In the genomic region with DNA sequence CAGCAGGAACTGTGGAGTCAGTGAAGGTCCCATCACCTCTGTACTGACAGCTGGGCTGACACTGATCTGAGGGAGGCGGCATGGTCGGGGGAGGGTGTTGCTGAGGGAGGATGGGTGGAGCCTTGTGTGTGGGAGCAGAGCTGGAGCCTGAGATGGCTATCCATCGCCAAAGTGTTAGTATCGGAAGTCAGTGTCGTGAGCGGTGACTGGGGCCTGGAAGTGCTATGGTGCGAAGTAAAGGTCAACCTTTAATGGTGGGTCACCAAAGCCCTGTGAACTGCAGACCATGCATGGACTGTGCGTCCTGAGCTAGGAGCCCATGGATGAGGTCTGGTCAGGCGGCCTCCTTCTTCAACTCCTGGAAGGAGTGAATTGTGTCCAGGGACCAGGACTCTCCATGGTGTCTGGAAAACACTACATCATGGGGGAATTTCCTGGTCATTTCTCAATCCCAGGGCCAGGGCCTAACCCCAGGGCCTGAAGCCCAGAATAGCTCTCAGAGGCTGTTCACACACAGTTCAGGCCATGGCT, we compare ENCODE assay signal across 9 mouse cellular contexts. TPM values are rescaled to one million over a fixed set of nuclear protein-coding genes. Genes with fewer than 3 reads are reported as not detected.
DNase-seq lines count a peak whose midpoint lies in the region; ATAC-seq and TF ChIP-seq lines count a peak whose summit lies in the region.
"Had no signal": no experiment of that assay in that cellular context is flagged by ENCODE, and none has a peak within 500 bp of the region (broad histone marks: within the 10 kb centered on the region; RNA-seq: fewer than 3 reads in every experiment).

No protein-coding gene starts in this region.

- ATAC-seq in liver, embryonic 11.5 days (replicated peaks; ENCODE audit: low FRiP score): peak; percentile 56

- no peaks in the 10 kb centered on the region for H3K9me3 ChIP-seq in heart, embryonic 10.5 days
- H3K9me3 ChIP-seq in liver, embryonic 11.5 days (ENCODE audit: control insufficient read depth, low read length): no peaks in the 10 kb centered on the region

- H3K27me3 ChIP-seq in heart, adult 2 months (ENCODE audit: control insufficient read depth, insufficient read depth, low read length): no peaks in the 10 kb centered on the region
- peaks cover 84% of the 10 kb centered on the region for H3K27me3 ChIP-seq in heart, embryonic 10.5 days (ENCODE audit: insufficient read depth, poor library complexity, severe bottlenecking)
- peaks cover 12% of the 10 kb centered on the region for H3K27me3 ChIP-seq in liver, embryonic 11.5 days (replicated peaks; ENCODE audit: control insufficient read depth, insufficient read depth, low read length)

- H3K36me3 ChIP-seq in heart, adult 2 months (ENCODE audit: control insufficient read depth, insufficient read depth, low read length): no peaks in the 10 kb centered on the region
- no peaks in the 10 kb centered on the region for H3K36me3 ChIP-seq in heart, embryonic 10.5 days
- no peaks in the 10 kb centered on the region for H3K36me3 ChIP-seq in liver, embryonic 11.5 days (ENCODE audit: control insufficient read depth, insufficient read depth, low read length)

- H3K4me1 ChIP-seq in heart, adult 2 months (ENCODE audit: control insufficient read depth, insufficient read depth, low read length): peaks cover 9% of the 10 kb centered on the region
- H3K4me1 ChIP-seq in heart, embryonic 10.5 days: peaks cover 67% of the 10 kb centered on the region
- peaks cover 55% of the 10 kb centered on the region for H3K4me1 ChIP-seq in liver, embryonic 11.5 days (replicated peaks; ENCODE audit: control insufficient read depth, insufficient read depth, low read length)

- 0 out of 2 replicates have a peak overlapping the region, but pooled peaks have one; percentile 1 for H3K4me2 ChIP-seq in liver, embryonic 11.5 days

- intact Hi-C loops in heart, adult 2 months (cut with DNase I): loop anchor here (5.0 kb wide), 1 partner anchor 278 kb away; no protein-coding TSS in a partner anchor

- no peaks in the 10 kb centered on the region for H3K79me2 ChIP-seq in heart, adult 2 months (replicated peaks; ENCODE audit: control insufficient read depth, insufficient read depth, low read length)

- TF ChIP-seq POLR2A in heart, adult 2 months (IDR thresholded peaks at IDR 0.05; ENCODE audit: insufficient read depth, low read depth, low read length): 0 out of 2 replicates have a peak, but pooled peaks have one; percentile 4

- TF ChIP-seq CTCF in heart, adult 2 months (IDR thresholded peaks at IDR 0.05): no peak

- 47% methylated on average over 9 of the region's 9 CpGs for WGBS in heart, adult 2 months
- WGBS in heart, embryonic 10.5 days: 28% methylated on average over 9 of the region's 9 CpGs
- 34% methylated on average over 9 of the region's 9 CpGs for WGBS in liver, embryonic 11.5 days

- peak; percentile 70 to 77 for DNase-seq in heart, adult 2 months
- no peak for DNase-seq in heart, embryonic 10.5 days (ENCODE audit: low spot score)
- peak; percentile 56 for DNase-seq in CD4-positive, CD25-positive, alpha-beta regulatory T cell, adult 2 months (ENCODE audit: low read depth, low spot score)
- peak; percentile 49 for DNase-seq in gastrocnemius, postnatal 25 days
- DNase-seq in liver, embryonic 11.5 days (ENCODE audit: low spot score): no peak
- no peak for DNase-seq in spleen, adult 12 weeks (ENCODE audit: low spot score)
- DNase-seq in yolk sac, embryonic 10.5 days (ENCODE audit: low spot score): no peak
- DNase-seq in Muller cell, postnatal 12 days (ENCODE audit: inconsistent ontology term): no peak

- peak overlapping the region; percentile 71 for H3K27ac ChIP-seq in heart, adult 2 months
- no peak overlapping the region for H3K27ac ChIP-seq in heart, embryonic 10.5 days
- H3K27ac ChIP-seq in liver, embryonic 11.5 days (ENCODE audit: low read depth, low read length): no peak overlapping the region

- H3K4me3 ChIP-seq in heart, adult 2 months: no peak overlapping the region
- no peak overlapping the region for H3K4me3 ChIP-seq in heart, embryonic 10.5 days
- H3K4me3 ChIP-seq in liver, embryonic 11.5 days (ENCODE audit: low read depth, low read length): no peak overlapping the region

- H3K9ac ChIP-seq in heart, adult 2 months (ENCODE audit: low read depth, low read length): no peak overlapping the region; the same call in 1 of the 2 replicates
- H3K9ac ChIP-seq in liver, embryonic 11.5 days (ENCODE audit: low read depth, low read length): no peak overlapping the region

- TF ChIP-seq EP300 in heart, adult 2 months (IDR thresholded peaks at IDR 0.05; ENCODE audit: insufficient read depth, low read depth, low read length): 0 out of 2 replicates have a peak, but pooled peaks have one; percentile 6

RNA-seq across cellular contexts. Expression of a gene that starts 0.7 kb away (rescaled TPM):
- 1 to 10 TPM; 1.9 to 2.9 TPM for total RNA-seq in heart, adult 2 months (2021)
- polyA plus RNA-seq in heart, adult 2 months (2012; rRNA removed): 5.2 and 7.4 TPM in 2 replicates
- polyA plus RNA-seq in heart, embryonic 10.5 days (2016; fragmentation: Nextera tagmentation; extraction: Ambion mirVana): 0.15 and 0.51 TPM in 2 replicates
- 1 to 10 TPM in 1 of 2 experiments, under 1 TPM in 1; 0.97 to 1.3 TPM for total RNA-seq in gastrocnemius, postnatal 25 days (2021)
- 1.2 and 1.3 TPM in 2 replicates for polyA plus RNA-seq in liver, embryonic 11.5 days (2014; fragmentation: Nextera tagmentation; extraction: Ambion mirVana)

RNA-seq across cellular contexts. Expression of a gene that starts 14.0 kb away (rescaled TPM):
- total RNA-seq in heart, adult 2 months (2021): 1 to 10 TPM in 1 of 2 experiments, under 1 TPM in 1; 0.47 to 1.6 TPM
- polyA plus RNA-seq in heart, adult 2 months (2012; rRNA removed): 7.4 and 13.1 TPM in 2 replicates
- 3.0 and 6.3 TPM in 2 replicates for polyA plus RNA-seq in heart, embryonic 10.5 days (2016; fragmentation: Nextera tagmentation; extraction: Ambion mirVana)
- total RNA-seq in gastrocnemius, postnatal 25 days (2021): not detected
- polyA plus RNA-seq in liver, embryonic 11.5 days (2014; fragmentation: Nextera tagmentation; extraction: Ambion mirVana): 1.8 and 3.3 TPM in 2 replicates

RNA-seq across cellular contexts. Expression of a gene that starts 18.4 kb away (rescaled TPM):
- 100 to 1,000 TPM; 168 to 175 TPM for total RNA-seq in heart, adult 2 months (2021)
- polyA plus RNA-seq in heart, adult 2 months (2012; rRNA removed): 163 and 206 TPM in 2 replicates
- polyA plus RNA-seq in heart, embryonic 10.5 days (2016; fragmentation: Nextera tagmentation; extraction: Ambion mirVana): 114 and 117 TPM in 2 replicates
- 100 to 1,000 TPM; 257 to 291 TPM for total RNA-seq in gastrocnemius, postnatal 25 days (2021)
- 147 and 169 TPM in 2 replicates for polyA plus RNA-seq in liver, embryonic 11.5 days (2014; fragmentation: Nextera tagmentation; extraction: Ambion mirVana)

RNA-seq across cellular contexts. Expression of a gene that starts 30.4 kb away (rescaled TPM):
- total RNA-seq in heart, adult 2 months (2021): 10 to 100 TPM in 1 of 2 experiments, 1 to 10 TPM in 1; 8.6 to 12.1 TPM
- 19.6 and 20.0 TPM in 2 replicates for polyA plus RNA-seq in heart, adult 2 months (2012; rRNA removed)
- 5.0 and 7.2 TPM in 2 replicates for polyA plus RNA-seq in heart, embryonic 10.5 days (2016; fragmentation: Nextera tagmentation; extraction: Ambion mirVana)
- 1 to 10 TPM; 1.9 to 2.3 TPM for total RNA-seq in gastrocnemius, postnatal 25 days (2021)
- 2.5 and 2.6 TPM in 2 replicates for polyA plus RNA-seq in liver, embryonic 11.5 days (2014; fragmentation: Nextera tagmentation; extraction: Ambion mirVana)

RNA-seq across cellular contexts. Expression of a gene that starts 38.9 kb away (rescaled TPM):
- 1 to 10 TPM; 3.8 to 4.1 TPM for total RNA-seq in heart, adult 2 months (2021)
- 3.5 and 4.4 TPM in 2 replicates for polyA plus RNA-seq in heart, adult 2 months (2012; rRNA removed)
- 1.7 and 2.2 TPM in 2 replicates for polyA plus RNA-seq in heart, embryonic 10.5 days (2016; fragmentation: Nextera tagmentation; extraction: Ambion mirVana)
- 1 to 10 TPM; 2.3 to 3.3 TPM for total RNA-seq in gastrocnemius, postnatal 25 days (2021)
- polyA plus RNA-seq in liver, embryonic 11.5 days (2014; fragmentation: Nextera tagmentation; extraction: Ambion mirVana): 0.58 and 0.80 TPM in 2 replicates
- total RNA-seq: hematopoietic stem cell, adult 5-6 weeks had no signal

Comparison
In these comparisons a context has a peak if more than half of its experiments do, and no peak if none do; other contexts are left out.
1. DNase-seq: peak in heart, adult 2 months (2 of 2), CD4-positive, CD25-positive, alpha-beta regulatory T cell, adult 2 months (single experiment) and gastrocnemius, postnatal 25 days (single experiment); none in heart, embryonic 10.5 days (single experiment), liver, embryonic 11.5 days (single experiment), spleen, adult 12 weeks (single experiment), yolk sac, embryonic 10.5 days (single experiment) and Muller cell, postnatal 12 days (single experiment).